Mouse (Mus musculus): ENCODE measurements around the gene 4930444G20Rik.

DNA sequence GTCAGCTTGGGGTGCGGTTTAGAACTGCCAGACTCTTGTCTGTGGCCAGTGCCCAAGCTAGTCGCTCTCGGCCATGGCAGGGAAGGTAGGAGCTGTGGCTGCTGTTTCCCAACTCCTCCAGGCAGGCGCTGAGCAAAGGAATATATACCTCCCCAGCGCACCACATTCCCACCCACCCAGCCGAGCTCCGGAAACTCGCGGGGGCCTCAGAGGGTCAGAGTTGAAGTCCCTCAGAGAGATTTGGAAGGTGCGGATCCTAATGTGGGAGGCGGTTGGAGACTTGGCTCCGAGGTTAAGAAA lies 8.9 kb downstream of the 4930444G20Rik start:
- TF ChIP-seq CTCF (IDR thresholded peaks at IDR 0.05; ENCODE audit: low read depth, low read length) = no peak
- no peak for TF ChIP-seq GATA1 (IDR thresholded peaks at IDR 0.05; ENCODE audit: borderline replicate concordance, low read length)
- TF ChIP-seq GATA2 (IDR thresholded peaks at IDR 0.05; ENCODE audit: borderline replicate concordance, low read depth, low read length) = no peak

Data from G1E (cell line).